ENCODE assay signal across 9 mouse cellular contexts in genomic region chr8:10405469-10405868, GRCm38 (mm10).
DNase-seq lines count a peak whose midpoint lies in the region; ATAC-seq and TF ChIP-seq lines count a peak whose summit lies in the region.
"Had no signal": no experiment of that assay in that cellular context is flagged by ENCODE, and none has a peak within 500 bp of the region (broad histone marks: within the 10 kb centered on the region; RNA-seq: fewer than 3 reads in every experiment).

No protein-coding gene starts in this region.

- H3K27ac ChIP-seq in hindbrain, embryonic 10.5 days: no peak overlapping the region
- H3K27ac ChIP-seq in hindbrain, embryonic 12.5 days: no peak overlapping the region
- no peak overlapping the region for H3K27ac ChIP-seq in ES-E14 (ENCODE audit: insufficient read depth, low read depth, low read length, poor library complexity, severe bottlenecking)
- H3K27ac ChIP-seq in heart, embryonic 10.5 days: no peak overlapping the region
- no peak overlapping the region for H3K27ac ChIP-seq in midbrain, embryonic 15.5 days

- H3K9ac ChIP-seq in hindbrain, embryonic 12.5 days: no peak overlapping the region
- no peak overlapping the region for H3K9ac ChIP-seq in ES-E14 (ENCODE audit: insufficient read depth, low read depth, low read length, poor library complexity, severe bottlenecking)
- no peak overlapping the region for H3K9ac ChIP-seq in midbrain, embryonic 15.5 days

- no peaks in the 10 kb centered on the region for H3K9me3 ChIP-seq in hindbrain, embryonic 10.5 days
- no peaks in the 10 kb centered on the region for H3K9me3 ChIP-seq in hindbrain, embryonic 12.5 days (replicated peaks)
- no peaks in the 10 kb centered on the region for H3K9me3 ChIP-seq in ES-E14 (ENCODE audit: control insufficient read depth, insufficient read depth, low read depth, low read length)
- H3K9me3 ChIP-seq in heart, embryonic 10.5 days: no peaks in the 10 kb centered on the region
- no peaks in the 10 kb centered on the region for H3K9me3 ChIP-seq in midbrain, embryonic 15.5 days

- H3K36me3 ChIP-seq in hindbrain, embryonic 10.5 days: 0 out of 2 replicates have a peak, but pooled peaks cover 4% of the 10 kb centered on the region
- H3K36me3 ChIP-seq in hindbrain, embryonic 12.5 days: 0 out of 2 replicates have a peak, but pooled peaks cover 8% of the 10 kb centered on the region
- H3K36me3 ChIP-seq in ES-E14 (ENCODE audit: control insufficient read depth, insufficient read depth, low read length, poor library complexity, severe bottlenecking): no peaks in the 10 kb centered on the region
- no peaks in the 10 kb centered on the region for H3K36me3 ChIP-seq in heart, embryonic 10.5 days
- no peaks in the 10 kb centered on the region for H3K36me3 ChIP-seq in midbrain, embryonic 15.5 days (replicated peaks)

- H3K4me3 ChIP-seq in hindbrain, embryonic 10.5 days: no peak overlapping the region
- no peak overlapping the region for H3K4me3 ChIP-seq in hindbrain, embryonic 12.5 days
- no peak overlapping the region for H3K4me3 ChIP-seq in ES-E14 (ENCODE audit: insufficient read depth in 1 of 2, low read depth in 1 of 2, low read length in 2 of 2, poor library complexity in 1 of 2, severe bottlenecking in 1 of 2)
- no peak overlapping the region for H3K4me3 ChIP-seq in heart, embryonic 10.5 days
- no peak overlapping the region for H3K4me3 ChIP-seq in midbrain, embryonic 15.5 days
- H3K4me3 ChIP-seq: erythroblast, embryonic 14.5 days had no signal

- DNase-seq in hindbrain, embryonic 10.5 days (ENCODE audit: low spot score): peak; percentile 67
- DNase-seq in ES-E14 (ENCODE audit: low read depth, low spot score): peak; percentile 44
- DNase-seq in cerebellum, postnatal 14 days: peak; percentile 67 to 80
- DNase-seq in heart, embryonic 10.5 days (ENCODE audit: low spot score): peak; percentile 74
- peak; percentile 51 to 57 for DNase-seq in layer of hippocampus, postnatal 14 days (ENCODE audit: low spot score in 2 of 2)
- no peak for DNase-seq in T-cell, adult 2 months (ENCODE audit: low spot score)

- ATAC-seq in hindbrain, embryonic 12.5 days (ENCODE audit: low FRiP score): no peak
- peak; percentile 57 for ATAC-seq in midbrain, embryonic 15.5 days (replicated peaks)

- in situ Hi-C loops in ES-E14 (cut with MboI; ENCODE audit: low sequenced_read_pairs in 2 of 2, unreplicated experiment in 2 of 2): loop anchor here in 1 of 2 experiments (25.0 kb wide), 1 partner anchor 782 kb away; no protein-coding TSS in a partner anchor

- 47% methylated on average over 8 of the region's 8 CpGs for WGBS in hindbrain, embryonic 10.5 days
- 38% methylated on average over 8 of the region's 8 CpGs for WGBS in hindbrain, embryonic 12.5 days
- 33% methylated on average over 8 of the region's 8 CpGs for WGBS in heart, embryonic 10.5 days
- WGBS in midbrain, embryonic 15.5 days: 40% methylated on average over 8 of the region's 8 CpGs

- no peak overlapping the region for H3K4me2 ChIP-seq in hindbrain, embryonic 12.5 days (replicated peaks)
- H3K4me2 ChIP-seq in midbrain, embryonic 15.5 days: no peak overlapping the region

- H3K27me3 ChIP-seq in hindbrain, embryonic 10.5 days (ENCODE audit: insufficient read depth, poor library complexity, severe bottlenecking): no peaks in the 10 kb centered on the region
- H3K27me3 ChIP-seq in hindbrain, embryonic 12.5 days: no peaks in the 10 kb centered on the region
- no peaks in the 10 kb centered on the region for H3K27me3 ChIP-seq in heart, embryonic 10.5 days (ENCODE audit: insufficient read depth, poor library complexity, severe bottlenecking)
- no peaks in the 10 kb centered on the region for H3K27me3 ChIP-seq in midbrain, embryonic 15.5 days (replicated peaks)

- no peaks in the 10 kb centered on the region for H3K4me1 ChIP-seq in hindbrain, embryonic 10.5 days (replicated peaks)
- H3K4me1 ChIP-seq in hindbrain, embryonic 12.5 days: no peaks in the 10 kb centered on the region
- H3K4me1 ChIP-seq in ES-E14 (ENCODE audit: control insufficient read depth in 2 of 2, insufficient read depth in 2 of 2, low read length in 2 of 2, poor library complexity in 1 of 2): no peaks in the 10 kb centered on the region
- H3K4me1 ChIP-seq in heart, embryonic 10.5 days: 0 out of 2 replicates have a peak, but pooled peaks cover 2% of the 10 kb centered on the region
- H3K4me1 ChIP-seq in midbrain, embryonic 15.5 days: no peaks in the 10 kb centered on the region

TF ChIP-seq in ES-E14, 5 proteins besides CTCF, POLR2A, EP300 and RAD21:
- TF ChIP-seq CHD2 (IDR thresholded peaks at IDR 0.05; ENCODE audit: low read depth, low read length): no peak
- TF ChIP-seq ZNF384 (IDR thresholded peaks at IDR 0.05; ENCODE audit: low read depth, low read length): no peak
- no peak for TF ChIP-seq HCFC1 (IDR thresholded peaks at IDR 0.05; ENCODE audit: borderline replicate concordance, insufficient read depth, low read length)
- TF ChIP-seq MAFK (IDR thresholded peaks at IDR 0.05; ENCODE audit: insufficient read depth, low read depth, low read length): no peak
- no peak for TF ChIP-seq ZC3H11A (IDR thresholded peaks at IDR 0.05; ENCODE audit: borderline replicate concordance, low read depth, low read length)
TF ChIP-seq in ES-E14: peak in this region for 0.
